Mouse (Mus musculus) kidney, adult 2 months (tissue): Measurements from ENCODE around the gene Abcc4.

Experiments used
- CTCF ChIP-seq: fragments of 200-500 bp; conservative IDR thresholded peaks from 2 replicates; pipeline ENCODE4 v1.5.1; 2011; ENCODE audit warnings: low read depth, mild to moderate bottlenecking, control low read depth, low read length, moderate library complexity, mixed read lengths; ENCODE audit not compliant: insufficient read depth, insufficient read length
- POLR2A ChIP-seq: fragments of 200-500 bp; IDR thresholded peaks from one replicate; pipeline ENCODE4 v1.6.1; 2011; ENCODE audit warnings: low read depth, low read length, control low read depth

GRCm38 (mm10) chr14:118474226-118475099, 231.6 kb downstream of the Abcc4 start:
- no peak for TF ChIP-seq CTCF
- no peak for TF ChIP-seq POLR2A
